Mouse (Mus musculus): ENCODE measurements at regions not wholly inside any gene's neighbourhood (a gene's known extent, or its start where the extent isn't known, plus 50 kb on each side); places are given as distances from the start of the nearest gene placed in this dataset.

DNA sequence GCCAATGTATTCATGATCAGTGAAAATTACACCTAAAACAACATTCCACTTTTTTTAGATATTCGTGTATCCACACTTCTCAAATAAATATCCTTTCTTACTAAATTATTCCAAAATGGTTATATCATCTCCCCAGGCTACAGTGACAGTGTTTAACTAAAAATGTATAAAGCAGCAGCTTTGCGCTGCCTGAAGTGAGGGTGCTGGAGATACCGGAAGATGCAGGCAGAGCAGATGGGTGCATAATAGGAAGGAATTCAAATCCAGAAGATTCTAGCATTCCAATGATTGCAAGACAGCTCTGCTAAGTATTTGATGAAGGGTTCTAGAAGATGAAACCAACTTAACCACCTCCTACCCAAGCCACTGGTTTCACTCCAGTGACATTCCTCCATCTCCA is 516.9 kb upstream of the Vstm2b start:
- H3K4me1 ChIP-seq: no peaks in the 10 kb centered on the region
- H3K36me3 ChIP-seq: no peaks in the 10 kb centered on the region
- no peak for ATAC-seq (replicated peaks; ENCODE audit: low FRiP score)
- H3K4me2 ChIP-seq: no peak overlapping the region
- WGBS: 88% methylated on average over 3 of the region's 3 CpGs
- H3K9ac ChIP-seq: no peak overlapping the region
- H3K27ac ChIP-seq: no peak overlapping the region
- no peaks in the 10 kb centered on the region for H3K27me3 ChIP-seq
- H3K4me3 ChIP-seq (replicated peaks): no peak overlapping the region
- H3K9me3 ChIP-seq (replicated peaks): no peaks in the 10 kb centered on the region

- no peaks in the 10 kb centered on the region for H3K27me3 ChIP-seq
- no peaks in the 10 kb centered on the region for H3K9me3 ChIP-seq (replicated peaks)
- H3K4me2 ChIP-seq: no peak overlapping the region
- no peak overlapping the region for H3K9ac ChIP-seq
- H3K4me3 ChIP-seq (replicated peaks): no peak overlapping the region
- no peak for ATAC-seq (replicated peaks; ENCODE audit: low FRiP score)
- no peak overlapping the region for H3K27ac ChIP-seq
- WGBS: 87% methylated on average over 5 of the region's 5 CpGs
- H3K4me1 ChIP-seq: no peaks in the 10 kb centered on the region
- no peaks in the 10 kb centered on the region for H3K36me3 ChIP-seq
Measured at GRCm38 (mm10) chr7:40388152-40388551, 510.0 kb upstream of the Vstm2b start.

- Histone ChIP-seq H3K27me3 (no peaks in the 10 kb centered on the region), H3K4me2 (no peak overlapping the region), H3K4me1 (no peaks in the 10 kb centered on the region), H3K4me3 (replicated peaks) (no peak overlapping the region), H3K36me3 (no peaks in the 10 kb centered on the region), H3K27ac (no peak overlapping the region), H3K9me3 (replicated peaks) (no peaks in the 10 kb centered on the region), H3K9ac (no peak overlapping the region)
- 42% methylated on average over 3 of the region's 3 CpGs for WGBS
- ATAC-seq (replicated peaks; ENCODE audit: low FRiP score): no peak
Measured at GRCm38 (mm10) chr7:40389795-40390194, 508.3 kb upstream of the Vstm2b start.

DNA sequence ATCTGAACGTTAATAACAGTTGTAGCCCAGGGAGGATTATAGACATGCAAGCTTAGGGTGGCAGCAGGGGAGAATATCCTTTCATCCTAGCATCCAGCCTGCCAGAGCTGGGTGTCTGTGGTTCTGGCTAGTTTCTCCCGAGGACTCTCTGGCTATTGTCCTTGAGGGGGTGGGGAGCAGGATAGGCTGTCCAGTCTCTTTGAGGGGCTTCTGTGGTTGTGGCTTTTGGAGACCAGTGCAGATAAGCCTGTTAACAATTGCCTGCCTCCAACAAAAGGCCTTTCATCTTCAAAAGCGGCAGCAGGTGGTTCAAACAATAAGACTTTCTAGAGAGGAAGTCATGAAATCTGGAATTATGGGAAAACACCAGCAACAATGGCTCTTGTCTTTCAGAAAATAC is 507.2 kb upstream of the Vstm2b start:
- no peaks in the 10 kb centered on the region for H3K9me3 ChIP-seq (replicated peaks)
- 27% methylated on average over 3 of the region's 3 CpGs for WGBS
- no peaks in the 10 kb centered on the region for H3K36me3 ChIP-seq
- H3K9ac ChIP-seq: no peak overlapping the region
- H3K27me3 ChIP-seq: no peaks in the 10 kb centered on the region
- H3K27ac ChIP-seq: no peak overlapping the region
- no peak for ATAC-seq (replicated peaks; ENCODE audit: low FRiP score)
- H3K4me3 ChIP-seq (replicated peaks): no peak overlapping the region
- H3K4me1 ChIP-seq: no peaks in the 10 kb centered on the region
- H3K4me2 ChIP-seq: no peak overlapping the region

GRCm38 (mm10) chr7:40391626-40392025 is 506.5 kb upstream of the Vstm2b start:
- Histone ChIP-seq H3K4me3 (replicated peaks) (no peak overlapping the region), H3K27me3 (no peaks in the 10 kb centered on the region), H3K9me3 (replicated peaks) (no peaks in the 10 kb centered on the region), H3K9ac (no peak overlapping the region), H3K27ac (no peak overlapping the region), H3K36me3 (no peaks in the 10 kb centered on the region), H3K4me2 (no peak overlapping the region), H3K4me1 (no peaks in the 10 kb centered on the region)
- no peak for ATAC-seq (replicated peaks; ENCODE audit: low FRiP score)
- 79% methylated on average over 3 of the region's 3 CpGs for WGBS

DNA sequence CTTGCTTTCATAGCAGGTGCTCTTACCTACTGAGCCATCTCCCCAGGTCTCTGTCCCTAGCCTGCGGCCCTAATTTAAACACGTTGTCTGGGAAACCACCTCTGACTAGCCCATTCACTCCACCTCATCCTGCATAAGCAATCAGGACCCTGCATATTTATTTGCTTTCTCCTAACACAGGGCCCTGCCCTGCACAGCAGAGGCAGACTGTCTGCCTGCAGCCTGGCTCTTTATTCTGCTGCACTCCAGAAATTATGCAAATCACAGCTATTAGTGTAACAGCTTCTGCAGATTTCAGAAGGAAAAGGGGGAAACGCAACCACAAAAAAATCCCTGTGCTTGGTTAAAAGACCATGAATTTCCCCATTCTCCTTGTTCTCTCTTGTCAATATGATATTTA is 505.9 kb upstream of the Vstm2b start:
- no peak for ATAC-seq (replicated peaks; ENCODE audit: low FRiP score)
- no peaks in the 10 kb centered on the region for H3K9me3 ChIP-seq (replicated peaks)
- no peak overlapping the region for H3K9ac ChIP-seq
- no peak overlapping the region for H3K27ac ChIP-seq
- H3K4me3 ChIP-seq (replicated peaks): no peak overlapping the region
- H3K4me1 ChIP-seq: no peaks in the 10 kb centered on the region
- no peaks in the 10 kb centered on the region for H3K36me3 ChIP-seq
- H3K4me2 ChIP-seq: no peak overlapping the region
- WGBS: 63% methylated on average over 3 of the region's 3 CpGs
- H3K27me3 ChIP-seq: no peaks in the 10 kb centered on the region

- Histone ChIP-seq H3K36me3 (no peaks in the 10 kb centered on the region), H3K9ac (no peak overlapping the region), H3K27me3 (no peaks in the 10 kb centered on the region), H3K4me2 (no peak overlapping the region), H3K9me3 (replicated peaks) (no peaks in the 10 kb centered on the region), H3K4me1 (no peaks in the 10 kb centered on the region), H3K27ac (no peak overlapping the region), H3K4me3 (replicated peaks) (no peak overlapping the region)
- no peak for ATAC-seq (replicated peaks; ENCODE audit: low FRiP score)
- 84% methylated on average over 1 of the region's 1 CpGs for WGBS
Measured at GRCm38 (mm10) chr7:40392699-40393098, 505.4 kb upstream of the Vstm2b start.

DNA sequence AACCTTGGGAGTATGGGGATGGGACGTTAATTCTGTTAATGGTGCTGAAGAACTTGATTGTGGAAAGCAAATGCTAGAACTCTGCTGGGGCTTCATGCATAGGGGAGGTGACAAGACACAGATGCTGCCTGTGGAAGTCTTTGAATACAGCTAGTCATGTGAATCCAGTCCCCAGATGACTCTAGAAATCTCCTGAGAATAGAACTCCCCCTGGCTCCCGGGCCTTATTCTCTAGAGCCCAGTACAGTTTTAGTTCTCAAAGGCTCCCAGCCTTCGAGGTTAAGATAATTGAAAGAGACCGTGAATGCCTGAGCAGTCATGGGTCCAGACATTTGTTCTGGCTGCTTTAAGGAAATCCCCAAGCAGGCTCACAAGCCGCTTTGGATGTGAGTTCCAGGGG is 499.9 kb upstream of the Vstm2b start:
- H3K9ac ChIP-seq: no peak overlapping the region
- H3K9me3 ChIP-seq (replicated peaks): no peaks in the 10 kb centered on the region
- H3K4me3 ChIP-seq (replicated peaks): no peak overlapping the region
- H3K4me1 ChIP-seq: no peaks in the 10 kb centered on the region
- no peak overlapping the region for H3K4me2 ChIP-seq
- whole genome bisulfite sequencing: 64% methylated on average over 5 of the region's 5 CpGs
- no peak for ATAC-seq (replicated peaks; ENCODE audit: low FRiP score)
- H3K27me3 ChIP-seq: no peaks in the 10 kb centered on the region
- no peaks in the 10 kb centered on the region for H3K36me3 ChIP-seq
- no peak overlapping the region for H3K27ac ChIP-seq

- H3K9me3 ChIP-seq (replicated peaks): no peaks in the 10 kb centered on the region
- H3K4me2 ChIP-seq: no peak overlapping the region
- no peaks in the 10 kb centered on the region for H3K36me3 ChIP-seq
- no peaks in the 10 kb centered on the region for H3K27me3 ChIP-seq
- no peak overlapping the region for H3K4me3 ChIP-seq (replicated peaks)
- ATAC-seq (replicated peaks; ENCODE audit: low FRiP score): no peak
- H3K4me1 ChIP-seq: no peaks in the 10 kb centered on the region
- H3K9ac ChIP-seq: no peak overlapping the region
- WGBS: 82% methylated on average over 2 of the region's 2 CpGs
- no peak overlapping the region for H3K27ac ChIP-seq
Measured at GRCm38 (mm10) chr7:40419332-40419731, 478.8 kb upstream of the Vstm2b start.

DNA sequence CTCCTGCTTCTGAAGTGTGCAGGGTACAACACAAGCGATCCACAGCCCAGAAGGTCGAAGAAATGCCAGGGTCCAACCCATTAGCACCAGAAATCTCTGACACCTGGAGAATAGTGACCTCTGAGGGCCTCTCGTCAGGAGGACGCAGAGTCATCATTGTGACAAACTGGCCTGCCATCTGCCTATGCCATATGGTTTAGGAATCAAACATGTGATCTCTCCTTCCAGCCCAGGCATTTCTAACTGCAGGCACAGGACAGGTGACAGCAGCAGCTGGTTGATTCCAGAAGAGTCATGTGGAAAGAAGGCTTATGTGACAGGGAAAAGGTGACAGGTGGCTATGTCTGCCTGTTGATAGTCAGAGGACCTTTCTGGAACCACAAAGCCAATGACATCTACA is 476.0 kb upstream of the Vstm2b start:
- Histone ChIP-seq H3K4me2 (no peak overlapping the region), H3K36me3 (no peaks in the 10 kb centered on the region), H3K27ac (no peak overlapping the region), H3K27me3 (no peaks in the 10 kb centered on the region), H3K9me3 (replicated peaks) (no peaks in the 10 kb centered on the region), H3K4me3 (replicated peaks) (no peak overlapping the region), H3K4me1 (no peaks in the 10 kb centered on the region), H3K9ac (no peak overlapping the region)
- ATAC-seq (replicated peaks; ENCODE audit: low FRiP score): no peak
- WGBS: 56% methylated on average over 4 of the region's 4 CpGs

- 87% methylated on average over 2 of the region's 2 CpGs for WGBS
- Histone ChIP-seq H3K36me3 (no peaks in the 10 kb centered on the region), H3K4me3 (replicated peaks) (no peak overlapping the region), H3K9me3 (replicated peaks) (no peaks in the 10 kb centered on the region), H3K4me1 (no peaks in the 10 kb centered on the region), H3K9ac (no peak overlapping the region), H3K4me2 (no peak overlapping the region), H3K27me3 (no peaks in the 10 kb centered on the region), H3K27ac (no peak overlapping the region)
- ATAC-seq (replicated peaks; ENCODE audit: low FRiP score): no peak
Measured at GRCm38 (mm10) chr7:40429416-40429815, 468.7 kb upstream of the Vstm2b start.

GRCm38 (mm10) chr7:40433906-40434305 is 464.2 kb upstream of the Vstm2b start:
- ATAC-seq (replicated peaks; ENCODE audit: low FRiP score): no peak; the same call in 1 of the 2 replicates
- Histone ChIP-seq H3K4me3 (replicated peaks) (no peak overlapping the region), H3K9me3 (replicated peaks) (no peaks in the 10 kb centered on the region), H3K4me1 (no peaks in the 10 kb centered on the region), H3K27me3 (no peaks in the 10 kb centered on the region), H3K4me2 (no peak overlapping the region), H3K9ac (no peak overlapping the region), H3K36me3 (no peaks in the 10 kb centered on the region), H3K27ac (no peak overlapping the region)
- WGBS: 30% methylated on average over 2 of the region's 2 CpGs

DNA sequence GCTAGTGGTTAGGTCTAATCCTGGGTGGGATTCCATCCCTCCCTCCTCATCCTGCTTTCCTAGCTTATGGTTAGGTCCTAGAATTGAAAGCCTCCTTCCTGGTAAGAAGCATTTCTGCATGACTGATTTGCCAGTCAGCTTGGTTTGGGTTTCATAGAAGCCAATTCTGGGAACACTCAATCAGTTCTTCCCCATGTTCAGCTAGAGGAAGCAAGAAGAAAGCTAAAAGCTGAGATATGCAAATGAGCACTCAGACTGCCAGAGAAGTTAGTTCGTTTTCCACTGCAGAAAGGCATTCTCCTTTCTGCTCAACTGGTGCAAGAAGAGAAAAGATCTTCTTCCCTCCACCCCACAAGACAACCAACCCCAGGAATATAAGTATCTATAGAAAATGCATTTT is 457.0 kb upstream of the Vstm2b start:
- Histone ChIP-seq H3K9me3 (replicated peaks) (no peaks in the 10 kb centered on the region), H3K36me3 (no peaks in the 10 kb centered on the region), H3K4me3 (replicated peaks) (no peak overlapping the region), H3K27me3 (no peaks in the 10 kb centered on the region), H3K4me2 (no peak overlapping the region), H3K9ac (no peak overlapping the region), H3K4me1 (0 out of 2 replicates have a peak, but pooled peaks cover 5% of the 10 kb centered on the region), H3K27ac (no peak overlapping the region)
- ATAC-seq (replicated peaks; ENCODE audit: low FRiP score): 0 out of 2 replicates have a peak, but pooled peaks have one; percentile 4
- WGBS: 10% methylated on average over 1 of the region's 1 CpGs

Measured in kidney, embryonic 15.5 days (tissue).